Mouse (Mus musculus) limb, embryonic 12.5 days (tissue): ENCODE measurements around the gene Frmpd4. TPM values are rescaled to one million over a fixed set of nuclear protein-coding genes. Genes with fewer than 3 reads are reported as not detected.

Experiments
- polyA plus RNA-seq: library from polyadenylated mRNA; unstranded; fragments of >200 nt; fragmentation: Nextera tagmentation; extraction: Ambion mirVana; gene quantifications from 2 replicates; pipeline ENCODE4 v1.2.1, GENCODE M21; 2016

Frmpd4 gene
- polyA plus RNA-seq, 1 experiment from 2014 or later, result 0.08 TPM

Other genes starting within 250 kb of the Frmpd4 start
- 33.7 and 35.8 TPM in 2 replicates for gene Msl3, start 96.7 kb upstream of the Frmpd4 start, polyA plus RNA-seq
- gene Arhgap6, start 217.9 kb upstream of the Frmpd4 start, polyA plus RNA-seq, result 1.3 and 1.8 TPM in 2 replicates